In the genomic region with DNA sequence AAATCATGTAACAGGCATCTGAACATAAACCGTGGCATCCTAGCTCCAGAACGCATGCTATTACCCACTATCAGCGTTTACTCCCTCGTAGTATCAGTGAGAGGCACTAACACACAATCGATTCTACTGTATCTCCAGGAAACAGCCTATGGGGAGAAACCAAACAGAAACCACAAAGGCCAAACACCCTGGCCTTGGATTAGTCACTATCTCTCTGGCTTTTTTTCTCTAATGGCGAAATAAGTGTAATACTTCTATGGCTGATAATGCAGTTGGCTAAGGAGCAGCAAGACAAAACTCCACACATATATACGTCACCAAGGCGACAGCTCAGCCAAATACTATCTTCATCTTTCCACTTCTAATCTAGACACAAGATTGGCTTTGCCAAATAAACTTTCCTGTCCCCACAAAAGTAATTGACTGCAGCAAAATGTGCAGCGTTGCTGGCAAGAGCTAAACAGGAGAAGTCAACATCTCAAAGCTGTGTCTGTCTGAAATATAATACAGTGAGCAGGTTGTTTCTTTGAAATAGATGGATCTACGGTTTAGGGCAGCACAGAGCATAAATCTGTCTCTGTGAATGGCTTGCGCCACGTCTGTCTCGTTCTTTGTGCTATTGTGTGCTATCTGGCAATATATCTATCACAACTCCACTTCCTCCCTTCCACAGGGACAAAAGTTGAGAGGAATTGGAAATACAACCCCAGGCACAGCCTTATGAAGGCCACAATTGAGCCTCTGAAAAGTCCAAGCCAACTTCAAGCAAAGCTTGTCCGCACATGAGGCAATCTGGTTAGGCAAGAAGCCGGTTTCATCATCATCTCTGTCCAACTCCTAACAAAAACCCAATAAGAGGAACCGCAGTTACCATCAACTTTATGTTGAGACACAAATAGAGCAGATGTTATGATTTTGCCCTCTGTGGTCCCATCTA, we compare ENCODE assay signal across 13 mouse cellular contexts.
DNase-seq lines count a peak whose midpoint lies in the region; ATAC-seq and TF ChIP-seq lines count a peak whose summit lies in the region.
"Had no signal": no experiment of that assay in that cellular context is flagged by ENCODE, and none has a peak within 500 bp of the region (broad histone marks: within the 10 kb centered on the region; RNA-seq: fewer than 3 reads in every experiment).

No protein-coding gene starts in this region.

- intact Hi-C loops in heart, postnatal 25 days (cut with DNase I) = no loop called here

- H3K36me3 ChIP-seq in liver, adult 2 months (ENCODE audit: control insufficient read depth, insufficient read depth, low read length) = no peaks in the 10 kb centered on the region

- no peak for TF ChIP-seq POLR2A in liver, adult 2 months (IDR thresholded peaks at IDR 0.05; ENCODE audit: extremely low read depth, insufficient read depth, low read length)

- H3K27me3 ChIP-seq in liver, adult 2 months (ENCODE audit: control insufficient read depth, insufficient read depth, low read length) = 0 out of 2 replicates have a peak, but pooled peaks cover 7% of the 10 kb centered on the region

- no peak overlapping the region for H3K9ac ChIP-seq in liver, adult 2 months (ENCODE audit: low read depth, low read length)

- WGBS in liver, adult 2 months = 44% methylated on average over 16 of the region's 16 CpGs

- no peak overlapping the region for H3K4me3 ChIP-seq in liver, adult 2 months (ENCODE audit: insufficient read depth, low read depth, low read length)

- no peaks in the 10 kb centered on the region for H3K79me2 ChIP-seq in liver, adult 2 months (ENCODE audit: control insufficient read depth, insufficient read depth, low read length)

- H3K4me1 ChIP-seq in liver, adult 2 months (ENCODE audit: control insufficient read depth, insufficient read depth, low read length) = no peaks in the 10 kb centered on the region

- H3K27ac ChIP-seq in liver, adult 2 months (replicated peaks; ENCODE audit: insufficient read depth, low read depth, low read length) = no peak overlapping the region

- peak; percentile 52 to 69 for DNase-seq in heart, adult 18-20 months
- DNase-seq in heart, postnatal 25 days (ENCODE audit: low spot score) = no peak
- DNase-seq in adrenal gland, postnatal 14 days = peak; percentile 73
- peak; percentile 34 for DNase-seq in liver, adult 2 months (ENCODE audit: extremely low read depth, low read depth, low spot score)
- peak; percentile 39 to 58 for DNase-seq in lung, postnatal 4 days
- no peak for DNase-seq in cerebellum, adult 11 months
- no peak for DNase-seq in layer of hippocampus, postnatal 10 days (ENCODE audit: low spot score in 2 of 2)
- DNase-seq: cerebellum, adult 11-12 months; kidney, postnatal 10 days; retina, postnatal 1 day had no signal

- TF ChIP-seq CTCF in liver, adult 2 months (IDR thresholded peaks at IDR 0.05; ENCODE audit: low read depth, low read length) = no peak

- no peak for ATAC-seq in cerebellum, adult (ENCODE audit: insufficient number of reproducible peaks, low FRiP score, low TSS enrichment)
- ATAC-seq: forebrain, embryonic 16.5 days; midbrain, embryonic 16.5 days had no signal

Comparison
In these comparisons a context has a peak if more than half of its experiments do, and no peak if none do; other contexts are left out.
1. DNase-seq: peak in heart, adult 18-20 months (2 of 2), adrenal gland, postnatal 14 days (single experiment), liver, adult 2 months (single experiment) and lung, postnatal 4 days (2 of 2); none in heart, postnatal 25 days (single experiment), cerebellum, adult 11 months (single experiment) and layer of hippocampus, postnatal 10 days (0 of 2).